Mouse (Mus musculus) erythroblast, embryonic 14.5 days (primary cell): Measurements from ENCODE around the gene Fbxw11.

Experiments
- GATA1 ChIP-seq: IDR thresholded peaks from 2 replicates; pipeline ENCODE4 v1.6.1; 2012; ENCODE audit warnings: low read length, inconsistent platforms, mixed read lengths
- TAL1 ChIP-seq: IDR thresholded peaks from 3 replicates; pipeline ENCODE4 v1.6.1; 2012; ENCODE audit warnings: low read length, inconsistent platforms, mixed read lengths

DNA sequence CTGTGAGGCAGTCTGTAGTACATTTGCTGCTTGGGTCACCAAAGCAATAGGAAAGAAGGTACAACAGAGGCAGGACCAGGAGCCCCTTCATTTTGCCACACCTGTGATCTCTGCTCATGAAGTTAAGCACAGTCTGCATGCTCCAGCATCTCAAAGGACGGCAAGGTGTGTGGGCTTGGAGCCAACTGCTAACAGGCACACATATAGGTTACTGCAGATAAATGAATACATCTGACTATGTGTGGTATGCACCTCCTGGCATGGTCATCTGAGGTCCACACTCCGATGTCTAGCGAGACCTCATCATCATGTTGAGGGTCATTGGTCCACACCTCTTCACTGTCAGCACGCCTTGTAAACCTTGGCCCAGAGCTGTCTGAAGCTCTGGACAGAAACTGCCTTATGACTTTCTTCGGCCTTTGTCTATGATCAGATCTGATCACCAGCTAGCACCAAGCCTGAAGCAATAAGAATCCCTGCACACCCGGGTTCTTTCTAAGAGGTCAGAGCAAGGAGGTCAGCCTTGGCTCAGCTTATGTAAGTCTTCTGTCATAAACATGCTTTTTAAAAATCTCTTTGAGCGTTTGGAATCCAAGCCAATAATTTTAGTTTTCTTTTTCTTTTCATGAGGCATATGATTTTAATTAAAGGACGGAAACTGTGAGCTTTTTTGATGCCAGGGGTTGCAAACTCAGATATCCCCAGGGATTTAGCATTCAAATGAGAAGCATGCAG, 3.8 kb upstream of the Fbxw11 start:
- TF ChIP-seq GATA1 (no peak), TAL1 (no peak)
